Mouse (Mus musculus) MEL (cell line): ENCODE data around the gene Sh3bp4. TPM values are rescaled to one million over a fixed set of nuclear protein-coding genes. Genes with fewer than 3 reads are reported as not detected.

Experiments used
- DNase-seq: peaks from one replicate; pipeline ENCODE4 v3.0.0; 2011; ENCODE audit warnings: low read depth, low spot score
- H3K27ac ChIP-seq: 2 replicates; pipeline ENCODE4 v1.5.1; 2012; ENCODE audit warnings: low read depth, mild to moderate bottlenecking, control low read depth, low read length, moderate library complexity; ENCODE audit not compliant: control insufficient read depth
- H3K27me3 ChIP-seq, 2 experiments: fragments of 150-350 bp in 1 of 2; sonication (generic) in 1 of 2; 2 replicates each; pipeline ENCODE4 v1.6.1; 2012; ENCODE audit warnings: low read length in 2 of 2, mild to moderate bottlenecking in 2 of 2, improper control_type of control experiment in 1 of 2, moderate library complexity in 1 of 2; ENCODE audit not compliant: insufficient read depth in 2 of 2, control insufficient read depth in 1 of 2
- H3K36me3 ChIP-seq, 2 experiments: 2 replicates each; pipeline ENCODE4 v1.6.1; 2012 to 2014; ENCODE audit warnings: low read length in 2 of 2, improper control_type of control experiment in 1 of 2, inconsistent platforms in 1 of 2, mild to moderate bottlenecking in 1 of 2; ENCODE audit not compliant: insufficient read depth in 2 of 2, control insufficient read depth in 1 of 2
- H3K4me1 ChIP-seq, 2 experiments: fragments of 150-350 bp in 1 of 2; sonication (generic) in 1 of 2; 2 replicates each; pipeline ENCODE4 v1.6.1; 2012; ENCODE audit warnings: low read length in 2 of 2, improper control_type of control experiment in 1 of 2, mild to moderate bottlenecking in 1 of 2; ENCODE audit not compliant: insufficient read depth in 2 of 2, control insufficient read depth in 1 of 2
- H3K4me3 ChIP-seq, 2 experiments: fragments of 150-350 bp in 1 of 2; sonication (generic) in 1 of 2; 2 replicates each; pipeline ENCODE4 v1.5.1; 2012; ENCODE audit warnings: low read depth in 2 of 2, low read length in 2 of 2, mild to moderate bottlenecking in 2 of 2, moderate library complexity in 2 of 2, control low read depth in 1 of 2, improper control_type of control experiment in 1 of 2; ENCODE audit not compliant: control insufficient read depth in 1 of 2, insufficient read depth in 1 of 2
- H3K79me2 ChIP-seq: 2 replicates; pipeline ENCODE4 v1.6.1; 2012; ENCODE audit warnings: mild to moderate bottlenecking, low read length, moderate library complexity; ENCODE audit not compliant: control insufficient read depth, poor library complexity, insufficient read depth
- H3K9ac ChIP-seq: 2 replicates; pipeline ENCODE4 v1.6.1; 2012; ENCODE audit warnings: low read depth, mild to moderate bottlenecking, control low read depth, low read length, moderate library complexity; ENCODE audit not compliant: control insufficient read depth, poor library complexity, severe bottlenecking
- H3K9me3 ChIP-seq: fragments of 150-350 bp; sonication (generic); replicated peaks from 2 replicates; pipeline ENCODE4 v1.6.1; 2012; ENCODE audit warnings: mild to moderate bottlenecking, low read length, improper control_type of control experiment, moderate library complexity; ENCODE audit not compliant: insufficient read depth
- BHLHE40 ChIP-seq: IDR thresholded peaks from 2 replicates; pipeline ENCODE4 v1.6.1; 2012; ENCODE audit warnings: low read depth, mild to moderate bottlenecking, inconsistent platforms, low read length, improper control_type of control experiment, borderline replicate concordance
- CHD1 ChIP-seq: IDR thresholded peaks from 2 replicates; pipeline ENCODE4 v1.6.1; 2012; ENCODE audit warnings: low read depth, mild to moderate bottlenecking, inconsistent platforms, low read length, improper control_type of control experiment
- MAZ ChIP-seq: IDR thresholded peaks from 2 replicates; pipeline ENCODE4 v1.6.1; 2012; ENCODE audit warnings: low read depth, mild to moderate bottlenecking, inconsistent platforms, low read length, improper control_type of control experiment
- NELFE ChIP-seq: IDR thresholded peaks from 2 replicates; pipeline ENCODE4 v1.6.1; 2011; ENCODE audit warnings: low read depth, low read length, improper control_type of control experiment
- POLR2AphosphoS2 ChIP-seq: IDR thresholded peaks from 2 replicates; pipeline ENCODE4 v1.6.1; 2011; ENCODE audit warnings: low read length, improper control_type of control experiment
- RAD21 ChIP-seq: IDR thresholded peaks from 2 replicates; pipeline ENCODE4 v1.6.1; 2011; ENCODE audit warnings: mild to moderate bottlenecking, low read depth, low read length, improper control_type of control experiment
- SMC3 ChIP-seq: IDR thresholded peaks from 2 replicates; pipeline ENCODE4 v1.6.1; 2011; ENCODE audit warnings: low read depth, low read length, improper control_type of control experiment
- TCF12 ChIP-seq: IDR thresholded peaks from 2 replicates; pipeline ENCODE4 v1.6.1; 2014; ENCODE audit warnings: low read depth, mild to moderate bottlenecking, inconsistent platforms, low read length, improper control_type of control experiment, moderate library complexity
- USF2 ChIP-seq, 2 experiments: IDR thresholded peaks; 2 replicates each; pipeline ENCODE4 v1.6.1; 2011 to 2012; ENCODE audit warnings: improper control_type of control experiment in 2 of 2, low read length in 2 of 2, borderline replicate concordance in 1 of 2, inconsistent platforms in 1 of 2, low read depth in 1 of 2, mild to moderate bottlenecking in 1 of 2; ENCODE audit not compliant: insufficient read depth in 1 of 2
- ZC3H11A ChIP-seq: IDR thresholded peaks from 2 replicates; pipeline ENCODE4 v1.6.1; 2012; ENCODE audit warnings: low read depth, mild to moderate bottlenecking, inconsistent platforms, low read length, improper control_type of control experiment
- ZKSCAN1 ChIP-seq: IDR thresholded peaks from 2 replicates; pipeline ENCODE4 v1.6.1; 2012; ENCODE audit warnings: low read depth, mild to moderate bottlenecking, inconsistent platforms, low read length, improper control_type of control experiment, moderate library complexity
- polyA plus RNA-seq, 2 experiments: library from polyadenylated mRNA; stranded (reverse) in 1 of 2; unstranded in 1 of 2; fragments of >175 nt in 1 of 2; fragments of >200 nt in 1 of 2; gene quantifications; 2 replicates each; pipeline versions ENCODE4 v1.2.1 to v1.2.4; 2012; ENCODE audit warnings: low replicate concordance in 2 of 2, low read depth in 1 of 2; ENCODE audit not compliant: insufficient read length in 2 of 2, insufficient read depth in 1 of 2, missing spikeins in 1 of 2
- total RNA-seq: library from RNA; depleted of rRNA; stranded (reverse); fragments of 300-350 nt; gene quantifications from 2 replicates; pipeline ENCODE4 v1.2.3, GENCODE M21; 2012

The Sh3bp4 gene
- total and polyA plus RNA-seq, 3 experiments = not detected

DNA sequence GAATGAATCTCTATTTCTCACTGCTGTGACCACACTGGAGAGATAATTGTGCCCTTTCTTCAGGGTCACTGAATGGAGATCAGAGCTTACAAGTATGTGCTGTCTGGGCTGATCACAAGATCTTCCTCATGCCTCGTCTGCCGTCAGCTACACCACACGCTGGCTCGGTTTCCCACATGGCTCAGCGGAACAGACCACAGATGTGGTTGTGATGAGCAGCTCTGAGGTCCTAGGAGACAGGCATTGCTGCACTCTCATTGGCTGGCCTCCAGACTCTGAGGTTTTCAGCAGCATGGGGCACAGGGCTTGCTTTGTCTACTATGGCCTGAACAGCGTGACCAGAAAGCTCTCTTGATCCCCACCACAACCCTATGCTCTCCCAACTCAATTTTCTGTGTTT is 60.2 kb downstream of the Sh3bp4 start:
- no peak overlapping the region for H3K9ac ChIP-seq
- H3K27ac ChIP-seq = no peak overlapping the region
- H3K9me3 ChIP-seq = no peaks in the 10 kb centered on the region
- H3K4me3 ChIP-seq = no peak overlapping the region
- TF ChIP-seq MAZ = no peak
- no peaks in the 10 kb centered on the region for H3K79me2 ChIP-seq
- H3K27me3 ChIP-seq = no peaks in the 10 kb centered on the region; a peak in 1 of 4 replicates
- H3K36me3 ChIP-seq = no peaks in the 10 kb centered on the region
- no peak for DNase-seq
- no peaks in the 10 kb centered on the region for H3K4me1 ChIP-seq

- H3K79me2 ChIP-seq = no peaks in the 10 kb centered on the region
- DNase-seq = no peak
- no peaks in the 10 kb centered on the region for H3K9me3 ChIP-seq
- H3K9ac ChIP-seq = no peak overlapping the region
- no peak overlapping the region for H3K4me3 ChIP-seq
- H3K36me3 ChIP-seq = no peaks in the 10 kb centered on the region
- H3K27ac ChIP-seq = no peak overlapping the region
- H3K4me1 ChIP-seq = no peaks in the 10 kb centered on the region
- TF ChIP-seq POLR2AphosphoS2 (no peak), MAZ (no peak), ZKSCAN1 (no peak), USF2 (IDR thresholded peaks at IDR 0.05; ENCODE audit: borderline replicate concordance in 1 of 2, insufficient read depth in 1 of 2, low read depth in 1 of 2, low read length in 2 of 2) (no peak), ZC3H11A (no peak), CHD1 (no peak), SMC3 (no peak), RAD21 (no peak), TCF12 (no peak), BHLHE40 (no peak)
- no peaks in the 10 kb centered on the region; a peak in 1 of 4 replicates for H3K27me3 ChIP-seq
Measured at GRCm38 (mm10) chr1:89131018-89131540, 60.9 kb downstream of the Sh3bp4 start.

- Histone ChIP-seq H3K9ac (no peak overlapping the region), H3K36me3 (no peaks in the 10 kb centered on the region), H3K9me3 (no peaks in the 10 kb centered on the region), H3K27ac (no peak overlapping the region), H3K79me2 (no peaks in the 10 kb centered on the region), H3K4me3 (no peak overlapping the region), H3K4me1 (no peaks in the 10 kb centered on the region), H3K27me3 (no peaks in the 10 kb centered on the region; a peak in 1 of 4 replicates)
- no peak for TF ChIP-seq NELFE
- DNase-seq = no peak
Measured at GRCm38 (mm10) chr1:89131707-89132106, 61.5 kb downstream of the Sh3bp4 start.
